Mouse (Mus musculus) telencephalon, adult 2 months (tissue): ENCODE results near the gene Samhd1.

ENCODE experiments used
- DNase-seq: peaks from one replicate; pipeline ENCODE4 v3.0.0-alpha.2; 2011; ENCODE audit warnings: low read depth, low spot score

Gene Samhd1

GRCm38 (mm10) chr2:157099532-157100318, 35.3 kb downstream of the Samhd1 start:
- DNase-seq = no peak

DNA sequence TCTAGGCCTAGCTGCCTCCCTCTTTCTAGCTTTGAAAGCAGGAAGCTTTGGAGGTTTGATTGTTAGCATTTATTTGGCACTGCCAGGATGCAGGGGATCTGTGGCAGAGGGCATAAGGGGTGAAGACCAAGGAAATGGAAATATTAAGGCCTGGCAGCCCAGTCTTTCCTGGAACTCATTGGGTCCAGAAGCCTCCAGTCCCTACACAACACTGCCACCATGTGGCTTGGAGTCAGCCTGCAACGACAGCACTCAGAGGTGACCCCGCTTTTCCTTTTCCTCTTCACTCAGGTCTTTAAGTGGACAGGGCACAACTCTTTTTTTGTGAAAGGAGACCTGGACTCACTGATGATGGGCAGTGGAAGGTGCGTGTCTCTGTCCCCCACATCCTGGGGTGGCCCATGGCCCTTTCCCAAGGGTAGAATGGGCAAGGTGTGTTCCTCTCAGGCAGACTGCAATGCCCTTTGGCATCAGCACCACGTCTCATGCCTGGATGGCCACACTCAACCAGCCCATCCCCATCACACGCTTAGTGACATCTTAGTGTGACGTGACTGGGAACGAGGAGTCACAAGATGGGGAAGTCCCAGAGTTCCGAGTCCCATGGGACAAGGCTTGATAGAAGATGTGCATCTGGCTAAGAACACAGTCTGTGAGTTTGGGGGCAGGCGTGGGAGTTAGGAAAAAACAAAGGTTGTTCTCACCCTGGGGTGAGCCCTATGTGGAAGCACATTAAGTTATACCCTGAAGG, 39.9 kb downstream of the Samhd1 start:
- DNase-seq = no peak

DNA sequence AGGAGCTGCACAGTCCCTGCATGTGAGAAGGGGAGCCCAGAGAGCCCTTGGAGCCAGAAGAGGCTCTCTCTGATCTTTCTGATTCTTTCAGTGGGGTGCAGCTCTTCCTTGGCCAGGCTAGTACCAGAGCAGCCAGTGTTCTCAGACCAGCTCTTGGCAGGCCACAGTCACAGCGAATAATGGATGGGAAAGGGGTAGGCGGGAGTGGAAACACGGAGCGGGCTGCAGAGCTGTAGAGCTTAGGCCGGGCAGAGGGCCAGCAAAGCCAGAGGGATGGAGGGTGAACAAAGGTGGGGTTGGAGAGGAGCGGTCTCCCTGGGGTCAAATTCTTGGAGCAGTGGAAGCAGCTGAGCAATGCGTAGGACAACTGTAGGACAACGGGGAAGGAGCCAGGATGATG, 43.0 kb downstream of the Samhd1 start:
- DNase-seq = no peak

- DNase-seq = peak; percentile 80
These were observed 47.3 kb downstream of the Samhd1 start for GRCm38 (mm10) chr2:157087536-157088317.

GRCm38 (mm10) chr2:157086796-157087195, 48.3 kb downstream of the Samhd1 start, which contains the start of gene Tldc2:
Gene Tldc2 (plus strand): TSS chr2:157087055.
- no peak for DNase-seq

DNA sequence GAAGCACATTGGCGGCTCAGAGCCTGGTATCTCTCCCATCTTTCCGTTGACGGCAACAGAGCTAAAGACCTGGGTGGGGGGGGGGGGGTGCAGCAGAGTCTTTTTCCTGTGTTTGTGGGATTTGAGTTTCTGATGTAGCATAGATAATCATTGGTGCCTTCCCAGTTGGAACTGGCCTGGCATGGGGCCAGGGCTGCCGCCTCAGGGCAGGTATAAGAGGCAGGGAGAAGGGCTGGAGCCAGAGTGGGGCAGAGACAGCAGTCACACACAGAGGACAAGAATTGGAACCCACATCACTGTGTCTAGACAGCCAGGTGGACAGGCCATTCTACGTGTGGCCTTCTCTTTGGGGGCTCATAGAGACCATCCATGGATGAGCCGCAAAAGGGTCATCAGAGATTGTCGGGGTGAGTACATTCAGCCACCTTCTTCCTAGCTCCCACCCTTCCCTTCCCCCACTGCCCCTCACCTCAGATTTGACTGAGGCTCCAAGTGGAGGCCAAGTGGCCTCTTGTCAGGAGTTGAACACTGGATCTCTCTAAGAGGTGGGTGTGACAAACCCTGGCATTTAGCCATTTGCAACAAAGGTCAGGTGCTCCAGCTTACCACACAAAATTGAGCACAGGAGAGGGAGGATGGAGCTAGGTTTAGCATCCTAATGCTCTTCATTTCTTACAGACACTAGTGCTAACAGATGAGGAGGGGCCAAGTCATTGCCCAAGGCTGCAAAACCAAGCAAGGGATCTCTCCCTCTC, 50.1 kb downstream of the Samhd1 start:
- DNase-seq = no peak

GRCm38 (mm10) chr2:157081960-157082359, 53.1 kb downstream of the Samhd1 start:
- DNase-seq = no peak

GRCm38 (mm10) chr2:157081331-157081730, 53.7 kb downstream of the Samhd1 start:
- DNase-seq = no peak

GRCm38 (mm10) chr2:157079701-157080180, 55.3 kb downstream of the Samhd1 start:
- no peak for DNase-seq

GRCm38 (mm10) chr2:157078793-157079700, 56.0 kb downstream of the Samhd1 start, which contains the start of gene Soga1:
Gene Soga1 (minus strand): TSS chr2:157079254.
- DNase-seq = no peak

- no peak for DNase-seq
These were observed 56.8 kb downstream of the Samhd1 start for GRCm38 (mm10) chr2:157078059-157078792.

DNA sequence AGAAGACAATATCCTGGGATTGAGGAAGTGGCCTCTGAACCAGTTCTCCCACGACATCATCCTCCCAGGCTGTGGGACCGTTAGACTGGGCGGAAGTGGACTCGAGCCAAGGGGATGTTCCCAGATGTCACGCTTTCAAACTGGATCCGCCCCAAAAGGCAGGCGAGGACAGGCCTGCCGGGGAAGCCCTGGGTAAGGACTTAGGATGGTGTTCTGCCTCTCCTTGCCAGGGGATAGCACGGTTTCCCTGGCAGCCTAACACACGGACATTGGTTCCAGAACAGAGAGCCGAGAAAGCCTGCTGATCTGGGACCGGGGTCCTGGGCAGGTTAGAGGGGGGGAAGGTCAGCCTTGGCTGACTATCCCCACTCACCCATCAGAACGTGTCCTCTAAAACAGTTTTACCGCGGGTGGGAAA, 57.4 kb downstream of the Samhd1 start:
- no peak for DNase-seq

- no peak for DNase-seq
These were observed 57.9 kb downstream of the Samhd1 start for GRCm38 (mm10) chr2:157077160-157077559.

DNA sequence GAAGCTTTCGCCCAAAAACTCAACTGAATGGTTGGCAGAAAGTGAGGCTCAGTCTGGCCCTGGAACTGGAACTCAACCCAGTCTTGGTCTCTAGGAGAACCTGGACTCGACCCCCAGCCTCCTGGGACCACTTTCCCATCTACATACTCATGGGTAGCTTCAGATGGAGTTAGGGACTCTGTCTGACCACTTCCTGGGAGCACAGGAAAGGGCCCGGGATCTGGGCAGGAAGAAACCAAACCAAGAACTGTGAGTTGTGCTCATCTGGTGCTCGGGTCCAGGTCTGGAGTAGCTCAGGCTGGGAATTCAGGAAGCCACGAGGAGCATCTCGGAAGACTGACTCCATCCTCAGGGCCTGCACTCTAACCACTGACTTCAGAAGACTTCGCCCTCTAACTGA, 58.5 kb downstream of the Samhd1 start:
- no peak for DNase-seq

GRCm38 (mm10) chr2:157075685-157076084, 59.4 kb downstream of the Samhd1 start:
- DNase-seq = no peak

- DNase-seq = no peak
These were observed 59.8 kb downstream of the Samhd1 start for GRCm38 (mm10) chr2:157075226-157075625.

DNA sequence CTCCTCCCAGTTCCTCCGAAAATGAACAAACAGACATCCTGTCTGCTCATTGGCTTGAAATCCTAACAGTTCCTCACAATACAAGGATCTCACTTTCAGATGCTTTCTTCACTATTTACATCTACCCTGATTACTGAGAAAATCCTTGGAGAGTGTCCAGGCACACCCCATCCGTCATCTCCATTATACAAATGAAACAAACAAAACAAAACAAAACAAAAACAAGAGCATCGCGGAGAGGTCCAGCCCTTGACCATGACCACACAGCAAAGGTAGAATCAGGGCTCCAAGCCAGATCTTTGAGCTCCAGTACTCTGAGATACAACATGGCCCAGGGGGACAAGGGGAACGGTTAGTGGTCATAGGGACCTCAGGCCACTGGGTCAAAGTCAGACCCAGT, 60.3 kb downstream of the Samhd1 start:
- no peak for DNase-seq

DNA sequence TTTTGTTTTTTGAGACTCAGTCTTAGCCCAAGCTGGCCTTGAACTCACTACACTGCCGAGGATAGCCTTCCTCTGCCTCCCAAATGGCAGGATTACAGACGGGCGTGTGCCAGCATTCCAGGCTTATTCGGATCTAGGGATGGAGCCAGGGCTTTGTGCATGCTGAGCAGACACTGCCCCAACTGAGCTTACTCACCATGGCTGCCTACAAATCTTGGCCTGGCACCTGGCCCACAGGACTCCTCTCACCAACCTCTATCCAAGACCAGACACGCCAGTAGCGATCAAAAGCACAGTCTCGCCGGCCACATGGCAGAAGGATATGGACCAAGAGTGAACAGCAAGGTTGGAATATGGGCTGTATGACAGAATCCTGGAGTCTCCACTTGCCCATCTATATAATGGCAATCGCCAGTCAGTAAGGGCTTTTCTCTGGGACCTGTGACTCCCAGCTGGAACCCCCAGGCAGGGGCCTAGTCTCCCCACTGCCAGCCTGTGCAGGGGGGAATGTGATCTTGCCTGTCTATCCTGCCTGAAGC, 60.8 kb downstream of the Samhd1 start:
- DNase-seq = no peak
